Mouse (Mus musculus): ENCODE data around the gene Tiparp.

Tiparp gene

DNA sequence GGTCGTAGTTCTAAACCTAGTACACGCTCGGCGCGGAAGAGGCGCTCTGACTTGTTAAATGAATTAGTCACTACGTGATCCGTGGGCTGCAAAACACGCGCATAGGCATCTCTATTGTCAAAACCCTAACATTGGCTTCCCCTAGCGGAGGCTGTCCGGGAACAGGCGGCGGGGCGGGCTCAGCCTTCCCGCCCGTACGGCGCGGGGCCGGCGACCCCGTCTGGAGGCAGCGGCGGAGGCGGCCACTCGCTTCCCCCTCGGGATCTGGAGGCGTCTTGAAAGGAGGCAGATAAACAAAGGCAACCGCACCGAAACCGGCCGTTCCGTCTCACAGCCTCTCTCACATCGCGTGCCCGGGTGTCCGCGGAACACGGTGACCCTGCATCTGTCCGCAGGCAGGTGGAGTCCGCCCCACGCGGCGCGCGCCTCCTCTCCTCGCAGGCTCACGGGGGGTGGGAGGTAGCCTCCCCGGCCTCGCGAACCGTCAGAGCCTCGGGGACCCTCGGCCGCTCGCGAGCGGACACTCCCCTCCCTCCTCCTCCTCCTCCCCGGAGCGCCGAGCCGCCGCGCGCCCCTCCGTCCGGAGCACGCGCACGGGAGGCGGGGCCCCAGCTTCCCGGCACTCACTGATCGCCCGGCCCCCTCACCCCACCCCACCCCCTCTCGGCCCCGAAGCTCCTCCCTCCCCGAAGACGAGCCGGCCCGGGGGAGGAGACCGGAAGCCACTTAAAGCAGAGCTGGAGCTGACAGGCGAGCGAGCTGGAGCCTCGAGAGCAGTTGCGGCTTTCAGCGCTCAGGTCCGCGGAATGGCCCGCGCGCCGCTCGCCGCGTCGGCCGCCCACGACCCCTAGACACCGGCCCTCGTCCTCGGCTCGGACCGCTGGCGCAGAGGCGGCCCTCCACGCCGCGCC, at the start of gene Tiparp:
Gene Tiparp, plus strand, starts transcription at position 720 of the 911 bp plus-strand sequence.
- DNase-seq (ENCODE audit: low read depth, low spot score): peak; percentile 97

DNA sequence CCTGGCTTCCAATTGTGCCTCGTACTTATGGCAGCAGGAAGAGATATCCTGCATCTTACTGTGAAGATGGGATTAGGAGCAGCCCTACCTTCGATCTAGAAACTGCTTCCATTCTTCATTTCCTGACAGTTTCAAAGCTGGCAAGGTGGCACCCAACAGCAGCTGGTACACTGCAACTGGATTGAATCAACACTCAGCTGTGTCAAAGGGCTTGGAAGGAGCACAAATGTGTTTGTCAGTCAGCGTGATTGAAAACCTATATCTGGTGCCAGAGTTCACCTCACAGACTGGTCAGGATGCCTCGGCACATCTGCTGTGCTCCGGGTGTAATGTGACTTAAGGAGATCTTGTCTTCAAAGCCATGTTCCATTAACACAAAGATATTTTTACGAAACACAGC, 47.5 kb upstream of the Tiparp start:
- DNase-seq (ENCODE audit: low read depth, low spot score): no peak

DNA sequence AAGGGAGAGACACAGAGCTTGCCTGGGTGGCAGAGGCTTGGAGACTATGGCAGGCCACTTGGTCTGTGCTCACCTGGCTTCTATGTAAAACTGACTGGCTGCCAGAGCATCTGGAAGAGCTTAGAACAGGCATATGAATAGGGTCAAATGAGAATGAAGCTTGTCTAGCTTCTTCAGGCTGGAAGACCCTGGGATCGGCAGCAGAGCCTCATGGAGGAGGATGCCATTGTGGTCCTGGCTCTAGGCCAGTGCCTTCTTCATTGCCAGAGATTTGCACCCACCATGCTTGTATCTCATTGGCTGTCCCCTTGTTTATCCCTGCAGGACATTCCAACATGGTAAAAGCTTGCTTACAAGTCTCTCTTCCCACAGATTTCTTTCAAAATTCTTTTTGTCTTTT, 45.9 kb upstream of the Tiparp start:
- no peak for DNase-seq (ENCODE audit: low read depth, low spot score)

DNA sequence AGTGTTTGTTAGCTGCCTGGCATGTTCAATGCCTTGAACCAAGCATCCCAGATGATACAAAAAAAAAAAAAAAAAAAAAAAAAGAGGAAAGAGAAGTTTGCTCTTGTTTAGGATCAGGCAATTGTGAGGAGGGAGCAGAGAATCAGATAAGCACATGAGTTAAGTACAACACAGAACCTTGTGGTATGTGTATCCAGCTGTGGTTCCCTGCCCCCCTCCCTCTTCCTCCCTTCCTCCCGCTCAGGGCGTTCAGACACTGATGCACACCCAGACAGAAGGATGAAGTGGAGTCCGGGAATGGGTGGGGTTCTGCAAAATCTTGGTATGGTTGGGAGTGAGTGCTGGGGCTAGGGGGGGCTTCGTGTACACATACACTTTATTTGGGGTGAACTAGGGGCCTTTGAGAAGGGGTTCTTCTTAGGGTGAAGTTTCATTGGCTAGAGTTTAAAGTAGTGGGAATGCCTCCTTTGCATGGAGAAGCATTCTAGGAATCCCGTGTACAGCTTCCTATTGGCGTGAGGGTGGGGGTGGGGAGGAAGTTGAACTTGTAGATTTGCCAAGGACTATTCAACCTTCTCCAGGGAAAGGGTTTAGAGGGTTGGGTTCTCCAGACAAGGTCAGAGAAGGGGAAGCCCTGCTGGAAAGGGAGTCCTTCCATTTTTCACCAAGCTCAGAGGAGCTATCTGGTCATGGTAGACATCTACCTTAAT, 45.4 kb upstream of the Tiparp start:
- no peak for DNase-seq (ENCODE audit: low read depth, low spot score)

DNA sequence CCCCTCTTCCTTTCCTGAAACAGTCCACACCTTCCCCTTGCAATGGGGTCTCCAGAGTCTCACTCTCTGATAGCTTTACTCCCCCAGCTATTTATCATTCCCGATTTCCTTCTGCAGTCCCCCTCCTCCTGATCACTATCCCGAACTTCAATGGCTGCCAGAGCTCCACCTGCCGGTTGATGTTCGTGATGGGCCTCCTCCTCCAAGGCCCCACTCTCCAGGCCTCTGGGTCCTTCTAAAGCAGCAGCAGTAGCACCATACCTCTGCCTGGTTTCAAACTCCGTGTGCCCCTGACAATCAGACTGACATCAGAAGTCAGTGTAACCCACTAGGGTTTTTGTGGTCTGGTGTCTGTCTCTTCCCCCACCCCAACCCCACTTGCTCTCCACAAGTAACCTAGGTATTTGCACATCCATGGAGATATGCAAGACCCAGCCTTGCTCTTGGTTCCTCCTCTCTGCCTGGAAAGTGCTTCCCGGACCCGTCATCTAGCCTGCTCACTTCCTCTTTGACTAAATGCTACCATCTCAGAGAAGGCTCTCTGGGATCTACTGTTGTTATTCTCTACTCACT, 44.0 kb upstream of the Tiparp start:
- DNase-seq (ENCODE audit: low read depth, low spot score): no peak

DNA sequence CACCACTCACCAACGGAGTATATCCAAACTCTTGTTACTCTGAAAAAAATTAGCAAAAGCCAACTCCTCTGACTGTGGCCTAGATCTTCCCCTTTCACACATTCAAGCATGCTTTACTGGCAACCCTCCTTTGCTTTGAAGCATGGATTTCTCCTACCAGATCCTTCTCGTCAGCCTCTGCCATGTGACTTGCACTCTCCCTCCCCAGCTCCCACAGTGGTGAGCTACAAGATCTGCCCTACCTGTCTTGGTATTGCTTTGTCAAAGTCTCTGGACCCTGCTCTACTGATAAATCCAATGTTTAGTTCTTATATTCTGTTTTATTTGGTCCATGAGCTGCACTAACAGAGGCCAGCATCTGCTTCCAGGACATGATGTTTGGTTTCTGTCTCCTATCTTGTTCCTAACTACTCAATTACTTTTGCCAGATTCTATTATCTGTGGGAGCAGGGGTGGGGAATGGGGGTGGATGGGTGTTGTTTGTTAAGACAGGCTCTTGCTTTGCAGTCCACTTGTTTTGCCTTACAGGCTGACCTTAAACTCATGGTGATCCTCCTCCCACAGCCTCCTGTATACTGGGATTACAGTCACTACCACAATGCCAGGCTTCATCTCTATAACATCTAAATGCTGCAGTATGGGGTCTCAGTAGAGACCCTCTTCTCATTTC, 40.7 kb upstream of the Tiparp start:
- no peak for DNase-seq (ENCODE audit: low read depth, low spot score)

DNA sequence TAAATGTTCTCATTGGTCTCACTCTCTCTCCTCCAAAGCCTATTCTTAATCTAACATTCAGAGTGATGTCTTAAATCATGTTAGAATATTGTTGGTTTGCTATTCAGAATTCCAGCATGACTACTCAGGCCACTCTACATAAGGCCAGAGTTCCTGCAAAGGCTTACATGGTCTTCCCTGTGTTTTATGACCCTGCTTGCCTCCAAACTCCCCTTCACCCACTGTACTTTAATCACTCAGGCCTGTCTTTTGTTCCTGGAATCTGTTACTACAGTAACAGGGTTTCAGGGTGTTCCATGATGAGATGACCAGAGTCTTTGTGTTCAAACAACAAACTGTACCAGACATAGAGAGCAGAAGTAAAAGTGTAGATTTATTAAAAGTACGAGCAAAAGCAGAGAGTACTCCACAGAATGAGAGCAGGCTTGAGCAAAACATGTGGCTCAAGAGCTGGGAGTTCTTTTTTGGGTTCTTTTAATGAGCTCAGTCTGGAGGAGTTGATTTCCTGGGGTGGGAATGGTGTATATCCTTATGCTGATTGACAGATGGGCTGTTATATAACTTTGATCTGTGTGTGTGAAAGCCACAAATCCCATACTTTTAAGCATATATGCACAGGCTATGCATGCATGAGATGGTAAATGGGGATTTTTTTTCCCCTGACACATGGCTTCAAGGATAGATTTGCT, 39.5 kb upstream of the Tiparp start:
- DNase-seq (ENCODE audit: low read depth, low spot score): peak; percentile 58

DNA sequence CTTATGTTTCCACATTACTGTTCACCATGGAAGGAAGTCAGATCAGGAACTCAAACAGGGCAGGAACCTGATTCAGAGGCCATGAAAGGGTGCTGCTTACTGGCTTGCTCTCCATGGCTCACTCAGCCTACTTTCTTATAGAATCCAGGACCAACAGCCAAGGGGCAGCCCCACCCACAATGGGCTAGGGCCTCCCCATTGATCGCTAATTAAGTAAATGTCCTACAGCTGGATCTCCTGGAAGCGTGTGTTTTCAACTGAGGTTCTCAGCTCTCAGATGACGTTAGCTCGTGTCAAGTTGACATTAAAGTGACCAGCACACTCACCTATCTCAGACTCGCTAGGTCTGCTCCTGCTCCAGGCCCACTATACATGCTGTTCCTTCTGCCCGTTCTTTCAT, 38.6 kb upstream of the Tiparp start:
- no peak for DNase-seq (ENCODE audit: low read depth, low spot score)

DNA sequence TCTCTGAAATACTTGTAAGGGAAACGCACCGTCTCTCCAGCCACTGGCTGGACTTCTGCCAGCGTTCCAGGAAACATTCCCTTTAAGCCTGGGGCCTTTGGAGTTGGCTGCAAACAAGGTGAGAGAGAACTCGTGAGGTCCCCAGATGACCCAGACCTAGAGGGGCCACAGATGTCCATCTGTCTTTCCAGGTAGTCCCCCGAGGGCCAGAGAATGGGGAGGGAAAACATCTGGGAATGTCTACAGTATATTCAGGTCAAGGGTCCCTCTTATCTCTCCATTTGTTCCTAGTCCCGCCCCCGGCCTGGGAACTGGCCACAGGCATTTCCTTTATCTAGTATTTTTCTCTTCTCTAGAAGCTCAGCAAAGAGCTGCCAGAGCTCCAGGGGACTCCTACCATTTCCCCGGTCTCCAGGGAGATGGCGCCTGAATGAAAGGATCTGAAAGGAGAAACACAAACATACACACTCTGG, 33.9 kb upstream of the Tiparp start:
- peak; percentile 50 for DNase-seq (ENCODE audit: low read depth, low spot score)

DNA sequence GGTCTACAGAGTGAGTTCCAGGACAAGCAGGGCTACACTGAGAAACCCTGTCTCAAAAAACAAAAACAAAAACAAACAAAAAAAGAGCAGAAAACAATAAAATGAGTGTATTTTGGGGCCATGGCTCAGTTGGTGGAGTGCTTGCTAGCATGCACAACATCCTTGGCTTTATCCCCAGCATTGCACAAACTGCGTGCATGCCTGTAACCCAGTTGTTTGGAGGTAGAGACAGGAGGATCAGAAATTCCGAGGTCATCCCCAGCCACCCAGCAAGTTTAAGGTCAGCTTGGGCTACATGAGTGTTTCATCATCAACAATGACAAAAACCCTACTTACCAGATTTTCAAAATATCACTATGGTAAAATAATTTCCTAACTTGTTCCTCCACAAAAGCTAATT, 20.4 kb upstream of the Tiparp start:
- DNase-seq (ENCODE audit: low read depth, low spot score): no peak

DNA sequence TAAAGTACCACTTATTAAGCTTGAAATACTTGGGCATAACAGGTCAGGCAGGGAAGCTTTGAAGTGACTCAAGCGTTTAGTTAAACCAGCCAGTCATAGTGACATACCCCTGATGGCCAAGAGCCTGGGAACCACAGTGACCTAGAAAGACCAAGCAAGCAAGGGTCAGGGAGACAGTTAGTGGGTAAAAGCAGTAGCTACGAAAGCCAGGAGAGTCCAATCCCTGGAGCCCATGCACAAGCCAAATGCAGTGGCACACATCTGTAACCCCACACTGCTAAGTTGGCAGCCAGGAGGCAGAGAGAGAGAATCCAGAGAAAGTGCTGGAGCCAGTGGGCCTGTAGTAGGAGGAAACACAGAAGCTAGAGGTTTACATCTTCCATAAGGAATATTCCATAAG, 17.6 kb upstream of the Tiparp start:
- no peak for DNase-seq (ENCODE audit: low read depth, low spot score)

DNA sequence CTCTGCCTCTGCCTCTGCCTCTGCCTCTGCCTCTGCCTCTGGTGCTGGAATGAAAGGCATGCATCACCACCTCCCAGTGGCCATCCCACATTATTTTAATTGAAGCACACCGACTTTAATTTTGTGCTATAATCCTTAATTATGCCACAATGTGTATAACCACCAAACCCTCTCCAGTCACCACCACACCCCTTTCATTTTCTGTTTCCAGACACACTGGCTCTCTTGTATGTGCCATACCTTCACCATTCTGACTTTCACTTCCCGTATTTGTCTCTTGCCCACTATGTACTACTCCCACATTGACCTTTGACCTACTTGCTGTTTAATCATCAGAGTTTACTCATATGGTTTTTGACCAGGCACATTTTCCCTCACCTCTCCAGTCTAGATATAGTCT, 12.5 kb upstream of the Tiparp start:
- DNase-seq (ENCODE audit: low read depth, low spot score): no peak

DNA sequence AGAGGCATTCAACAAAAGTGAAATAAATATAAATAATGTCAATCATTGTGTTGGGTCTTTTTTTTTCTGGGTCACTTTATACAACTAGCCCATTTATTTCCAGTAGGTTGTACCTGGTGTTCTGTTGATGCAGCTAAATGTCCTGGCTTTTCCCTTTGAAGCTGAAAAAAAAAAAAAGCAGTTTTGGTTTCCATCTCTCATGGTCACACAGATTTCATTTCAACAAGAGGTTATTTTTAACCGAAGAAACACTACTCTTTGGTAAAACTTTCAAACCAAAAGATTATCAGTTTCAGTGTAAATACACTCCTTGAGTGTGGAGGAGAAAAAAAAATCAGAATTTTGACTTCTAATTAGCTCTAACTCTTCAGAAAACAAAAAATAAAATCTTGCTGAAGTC, 11.7 kb upstream of the Tiparp start:
- DNase-seq (ENCODE audit: low read depth, low spot score): no peak

DNA sequence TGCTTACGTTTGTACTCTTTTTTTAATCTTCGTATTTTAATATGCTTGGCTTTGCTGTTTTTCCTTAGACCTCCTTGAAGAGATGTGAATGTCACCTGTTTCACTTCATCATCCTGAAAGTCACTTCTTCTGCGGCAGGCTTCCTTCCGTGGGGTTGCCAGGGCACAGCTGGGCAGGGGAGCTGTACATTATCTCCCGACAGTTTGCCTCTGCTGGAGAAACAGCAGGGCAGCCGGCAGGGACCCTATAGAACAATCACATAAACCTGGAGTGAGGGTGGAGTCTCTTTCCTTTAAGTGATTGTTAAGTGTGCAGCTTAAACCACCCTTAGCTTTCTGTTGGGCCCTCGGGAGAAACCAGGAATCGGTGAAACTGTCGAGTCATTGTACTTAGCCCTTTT, 11.1 kb upstream of the Tiparp start:
- no peak for DNase-seq (ENCODE audit: low read depth, low spot score)

DNA sequence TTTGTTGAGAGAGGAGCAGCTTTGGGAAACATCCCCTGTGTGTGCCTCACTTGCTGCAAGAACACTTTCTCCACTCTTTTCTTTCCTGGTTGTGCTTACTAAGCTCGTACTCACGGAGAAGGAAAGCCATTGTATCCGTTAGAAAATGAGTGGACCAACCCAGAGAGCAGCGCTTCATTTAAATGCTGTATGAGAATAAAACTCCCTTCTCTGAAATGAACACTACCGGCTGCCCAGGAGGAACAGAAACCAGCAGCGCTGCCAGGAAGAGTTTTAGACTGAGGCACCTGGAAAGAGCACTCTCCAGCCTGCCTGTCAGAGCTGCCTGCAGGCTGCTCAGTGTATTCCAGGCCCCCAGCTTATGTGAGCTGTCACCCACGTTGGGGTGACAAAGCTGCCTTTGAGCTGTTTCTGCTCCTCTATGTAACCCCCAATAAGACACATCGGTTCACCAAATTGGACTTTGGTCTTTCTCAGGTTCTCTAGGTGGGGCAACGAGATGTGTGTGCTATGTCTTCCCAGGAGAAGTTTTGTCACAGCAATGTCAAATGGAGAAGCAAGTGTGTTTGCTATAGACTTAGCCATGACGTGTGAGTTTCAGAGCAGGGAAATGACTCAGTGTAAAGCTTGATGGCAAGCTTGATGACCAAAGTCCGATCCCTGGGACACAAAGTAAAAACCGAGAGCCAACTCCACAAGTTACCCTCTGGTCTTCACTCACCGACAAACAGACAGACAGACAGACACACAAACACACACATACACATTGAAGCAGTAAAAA, 10.3 kb upstream of the Tiparp start:
- DNase-seq (ENCODE audit: low read depth, low spot score): no peak

DNA sequence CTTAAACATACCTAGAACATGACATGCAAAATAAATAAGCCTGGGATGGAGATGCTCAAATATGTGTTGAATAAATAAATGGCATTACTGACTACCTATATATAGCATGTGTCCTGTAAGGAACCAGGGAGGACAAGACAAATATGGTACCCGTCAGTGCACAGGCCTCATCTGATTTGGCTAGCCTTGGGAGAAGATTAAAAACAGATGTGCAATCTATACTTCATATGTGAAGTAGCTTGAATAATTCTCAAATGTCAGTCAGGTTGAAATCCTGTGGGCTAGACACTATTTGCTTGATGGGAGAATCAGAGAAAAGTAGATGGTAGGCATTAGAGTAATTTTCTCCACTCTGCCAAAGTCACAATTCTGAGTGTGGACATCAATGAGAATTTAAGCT, 6.8 kb upstream of the Tiparp start:
- DNase-seq (ENCODE audit: low read depth, low spot score): no peak

DNA sequence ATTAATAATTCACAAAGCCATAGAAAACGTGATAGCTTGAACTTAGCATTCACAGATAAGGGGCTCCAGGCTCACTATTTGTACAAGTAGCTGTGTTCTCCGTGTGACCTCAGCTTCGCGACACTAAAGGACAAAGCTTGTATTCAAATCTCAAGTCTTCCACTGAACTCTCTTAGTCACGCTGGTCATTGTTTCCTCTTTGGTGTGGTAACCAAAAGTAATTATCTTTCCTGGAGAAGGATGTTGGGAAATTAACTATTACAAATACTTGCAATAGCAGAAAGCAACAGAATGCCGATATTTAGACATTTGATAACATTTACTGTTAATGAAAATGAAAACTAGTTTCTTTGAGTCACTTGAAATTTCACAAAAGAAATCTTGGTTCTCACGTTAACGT, 4.8 kb upstream of the Tiparp start:
- no peak for DNase-seq (ENCODE audit: low read depth, low spot score)

DNA sequence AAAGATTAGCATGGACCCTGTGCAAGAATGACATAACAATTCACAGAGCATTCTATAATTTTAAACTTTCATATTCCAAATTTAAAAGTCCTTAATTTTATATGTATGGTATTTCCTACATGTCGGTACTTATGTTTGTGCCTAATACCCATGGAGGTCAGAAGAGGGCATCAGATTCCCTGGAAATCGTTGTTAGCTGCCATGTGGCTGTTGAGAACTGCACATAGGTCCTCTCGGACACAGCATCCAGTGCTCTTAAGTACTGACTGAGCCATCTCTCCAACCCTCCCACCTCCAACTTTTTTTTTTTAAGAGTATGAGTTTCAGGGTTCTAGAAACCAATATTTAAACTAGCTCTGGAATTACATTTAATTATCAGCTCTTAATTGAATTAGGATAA, 2.5 kb upstream of the Tiparp start:
- no peak for DNase-seq (ENCODE audit: low read depth, low spot score)

DNA sequence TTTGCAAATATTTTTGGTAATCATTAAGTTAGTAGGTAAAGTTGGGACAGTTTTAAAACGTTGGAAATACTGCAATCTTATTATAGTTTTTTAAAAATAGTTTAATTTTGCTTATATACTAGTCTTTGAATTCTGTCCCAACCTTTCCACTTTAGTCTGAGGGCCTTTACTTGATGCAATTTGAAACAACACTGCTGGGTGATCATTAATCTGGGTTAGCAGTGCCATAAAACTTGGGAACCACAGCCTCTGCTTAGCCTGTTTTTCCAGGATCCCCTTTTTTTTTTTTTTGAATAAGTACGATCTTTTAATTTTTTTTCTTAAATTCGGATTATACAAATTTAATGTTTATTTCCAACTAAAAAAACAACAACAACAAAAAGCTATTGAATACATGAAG, 1.0 kb upstream of the Tiparp start:
- no peak for DNase-seq (ENCODE audit: low read depth, low spot score)

DNA sequence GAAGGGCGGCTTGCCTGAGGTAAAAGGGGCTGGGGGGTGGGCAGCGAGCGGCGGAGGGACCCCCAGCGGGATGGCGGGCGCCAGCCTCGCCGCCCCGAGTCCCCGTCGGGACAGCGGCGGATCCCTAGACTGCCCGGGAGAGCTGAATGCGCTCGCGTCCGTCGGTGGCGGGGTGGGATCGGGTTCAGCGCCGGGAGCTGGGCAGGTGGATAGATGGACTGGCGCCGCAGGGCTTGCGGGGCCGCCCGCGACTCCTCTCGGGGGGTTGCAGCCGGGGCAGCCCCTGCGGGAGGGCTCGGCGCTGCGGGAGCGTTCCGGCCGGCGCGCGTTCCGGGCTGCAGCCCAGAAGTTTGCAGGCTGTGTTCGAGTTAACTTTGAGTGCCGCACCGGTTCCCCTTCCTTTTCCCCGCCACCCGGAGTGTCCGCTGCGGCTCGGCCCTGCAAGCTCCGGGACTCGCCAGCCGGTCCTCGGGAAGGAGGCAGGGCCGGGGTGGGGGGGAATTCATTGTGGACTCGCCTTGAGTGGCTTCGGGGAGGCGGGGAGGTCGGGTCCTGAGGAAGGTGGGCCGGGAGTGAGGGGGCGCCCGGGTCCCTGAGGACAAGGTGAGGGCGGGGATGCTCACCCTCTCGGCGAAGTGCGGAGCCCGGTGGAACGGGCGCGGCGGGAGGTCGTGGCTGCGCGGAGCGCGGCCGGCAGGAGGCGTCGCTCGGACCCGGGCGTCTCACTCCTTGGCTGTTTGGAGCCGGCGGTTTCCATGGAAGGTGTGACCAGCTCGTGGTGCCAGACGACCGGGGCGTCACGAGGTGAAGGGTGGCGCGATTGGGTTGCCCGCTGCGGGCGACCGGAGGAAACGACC, 632 bp downstream of the Tiparp start:
- DNase-seq (ENCODE audit: low read depth, low spot score): peak; percentile 66
